Mouse (Mus musculus) kidney, postnatal 4 days (tissue): Measurements from ENCODE around the gene Map3k5.

ENCODE experiments used
- DNase-seq, 2 experiments: peaks; one replicate each; pipeline ENCODE4 v3.0.0; 2021; ENCODE audit warnings: mixed read lengths in 2 of 2

The Map3k5 gene

DNA sequence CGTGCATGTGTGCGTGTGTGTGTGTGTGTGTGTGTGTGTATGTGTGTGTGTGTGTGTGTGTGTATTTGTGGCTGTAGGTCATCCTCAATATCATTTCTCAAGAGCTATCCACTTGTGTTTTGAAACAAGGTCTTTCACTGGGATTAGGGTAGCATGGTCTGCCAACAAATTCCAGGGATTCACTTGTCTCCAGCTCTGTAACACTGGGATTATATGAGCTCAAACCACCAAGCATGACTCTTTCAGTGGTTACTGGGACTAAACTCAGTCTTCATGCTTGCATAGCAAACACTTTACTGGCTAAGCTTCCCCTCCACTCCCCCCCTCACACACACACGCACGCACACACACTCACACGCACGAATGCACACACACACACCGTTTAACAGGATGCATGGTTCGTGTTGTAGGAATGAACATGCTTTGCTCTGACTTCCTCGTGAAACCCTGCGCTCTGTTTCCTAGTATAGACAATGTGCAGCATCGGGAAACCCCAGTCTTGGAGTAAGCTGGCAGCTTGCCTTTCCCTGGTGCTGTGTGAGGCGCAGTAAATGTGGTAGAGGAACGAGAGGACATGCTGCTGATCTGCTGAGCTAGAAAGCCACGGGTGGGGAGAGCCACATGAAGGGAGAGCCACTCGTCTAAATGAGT is 126.2 kb downstream of the Map3k5 start:
- DNase-seq, result peak; percentile 14 to 30

DNA sequence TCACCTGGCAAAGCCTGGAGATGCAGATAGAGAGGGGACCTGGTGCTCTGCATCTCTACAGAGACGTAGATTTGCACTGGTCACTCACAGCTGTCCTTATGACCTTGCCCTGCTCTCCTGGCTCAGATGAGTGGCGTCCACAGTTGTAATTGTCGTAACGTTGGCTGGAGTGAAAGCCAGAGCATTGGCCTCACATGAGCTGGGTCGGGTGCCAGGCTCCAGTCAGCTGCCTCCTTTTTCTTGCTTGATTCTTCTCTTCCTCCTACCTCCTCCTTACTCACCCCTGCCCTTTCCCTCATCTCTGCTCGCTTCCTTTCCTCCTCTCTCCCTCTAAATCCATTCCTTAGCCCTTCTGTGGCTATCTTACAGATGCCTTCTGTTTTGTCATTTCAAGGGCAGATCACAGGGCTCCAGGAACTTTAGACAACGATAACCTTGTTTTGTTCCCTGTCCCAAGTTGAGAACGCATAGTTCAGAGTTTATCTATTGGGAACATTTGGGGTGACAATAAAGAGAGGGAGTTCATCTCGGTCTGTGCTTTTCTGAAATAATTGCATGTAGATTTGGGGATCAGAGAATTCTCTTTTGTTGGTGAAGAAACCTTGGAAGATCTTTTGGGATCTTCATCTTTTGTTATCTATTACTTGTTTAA is 130.4 kb downstream of the Map3k5 start:
- no peak for DNase-seq

- no peak for DNase-seq
Measured at GRCm38 (mm10) chr10:20066069-20066665, 131.9 kb downstream of the Map3k5 start.

- DNase-seq, result no peak
Measured at GRCm38 (mm10) chr10:20069771-20070460, 135.6 kb downstream of the Map3k5 start.

DNA sequence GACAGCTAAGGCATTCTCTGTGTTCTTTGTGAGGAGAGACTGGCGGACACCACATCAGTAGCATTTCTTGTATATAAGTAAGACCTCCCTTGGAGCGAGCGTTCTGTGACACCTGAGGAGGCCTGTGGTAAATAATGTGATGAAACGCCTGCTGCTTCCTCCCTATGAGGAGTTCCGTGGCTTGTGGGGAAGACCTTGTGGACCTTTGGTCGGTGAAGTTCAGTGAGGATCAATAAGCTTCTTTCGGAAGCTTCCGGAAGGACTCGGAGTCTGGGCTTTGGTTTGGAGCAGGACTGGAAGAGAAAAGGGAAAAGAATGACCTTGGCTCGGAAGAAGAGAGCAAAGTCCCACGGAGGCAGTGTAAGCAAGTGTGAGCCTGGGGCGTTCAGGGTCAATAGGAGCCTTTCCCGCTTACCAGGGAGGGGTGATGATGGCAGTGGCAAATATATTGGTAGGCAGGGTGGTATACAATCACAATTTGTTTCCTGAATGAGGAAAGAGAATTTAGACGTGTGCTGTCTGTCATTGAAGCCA is 136.4 kb downstream of the Map3k5 start:
- no peak for DNase-seq

- DNase-seq, result no peak
Measured at GRCm38 (mm10) chr10:20071716-20072115, 137.4 kb downstream of the Map3k5 start.

DNA sequence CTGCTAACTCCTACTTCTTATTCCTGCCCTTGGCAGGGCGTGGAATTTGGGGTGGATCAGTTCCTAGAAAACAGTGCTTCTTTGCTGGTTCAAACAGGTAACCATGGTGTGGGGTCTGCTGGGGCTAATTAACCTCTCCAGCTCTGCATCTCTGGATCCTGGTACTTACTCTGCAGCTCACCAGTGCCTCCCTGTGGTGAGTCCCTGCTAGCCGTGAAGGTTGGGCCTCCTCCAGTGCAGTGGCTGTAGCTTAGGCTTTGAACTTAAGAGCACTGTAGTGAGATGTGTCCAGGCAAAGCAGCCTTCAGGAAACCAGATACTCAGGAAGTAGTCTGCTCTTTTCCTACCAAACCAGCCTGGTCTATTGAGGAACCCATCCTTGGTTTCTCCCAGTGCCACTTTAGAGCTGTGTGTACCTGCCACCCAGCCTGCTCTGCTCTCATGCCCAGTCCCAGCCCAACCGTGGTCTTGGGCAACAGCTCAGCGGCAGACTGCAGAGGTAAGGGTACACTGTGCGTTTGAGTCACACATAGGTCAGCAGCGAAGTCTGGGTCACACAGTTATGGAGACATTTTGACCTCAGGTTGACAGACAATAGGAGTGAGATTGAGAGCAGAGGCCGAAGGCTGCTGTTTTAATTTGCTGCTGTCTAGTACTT is 139.1 kb downstream of the Map3k5 start:
- DNase-seq, result peak; percentile 86 to 89

DNA sequence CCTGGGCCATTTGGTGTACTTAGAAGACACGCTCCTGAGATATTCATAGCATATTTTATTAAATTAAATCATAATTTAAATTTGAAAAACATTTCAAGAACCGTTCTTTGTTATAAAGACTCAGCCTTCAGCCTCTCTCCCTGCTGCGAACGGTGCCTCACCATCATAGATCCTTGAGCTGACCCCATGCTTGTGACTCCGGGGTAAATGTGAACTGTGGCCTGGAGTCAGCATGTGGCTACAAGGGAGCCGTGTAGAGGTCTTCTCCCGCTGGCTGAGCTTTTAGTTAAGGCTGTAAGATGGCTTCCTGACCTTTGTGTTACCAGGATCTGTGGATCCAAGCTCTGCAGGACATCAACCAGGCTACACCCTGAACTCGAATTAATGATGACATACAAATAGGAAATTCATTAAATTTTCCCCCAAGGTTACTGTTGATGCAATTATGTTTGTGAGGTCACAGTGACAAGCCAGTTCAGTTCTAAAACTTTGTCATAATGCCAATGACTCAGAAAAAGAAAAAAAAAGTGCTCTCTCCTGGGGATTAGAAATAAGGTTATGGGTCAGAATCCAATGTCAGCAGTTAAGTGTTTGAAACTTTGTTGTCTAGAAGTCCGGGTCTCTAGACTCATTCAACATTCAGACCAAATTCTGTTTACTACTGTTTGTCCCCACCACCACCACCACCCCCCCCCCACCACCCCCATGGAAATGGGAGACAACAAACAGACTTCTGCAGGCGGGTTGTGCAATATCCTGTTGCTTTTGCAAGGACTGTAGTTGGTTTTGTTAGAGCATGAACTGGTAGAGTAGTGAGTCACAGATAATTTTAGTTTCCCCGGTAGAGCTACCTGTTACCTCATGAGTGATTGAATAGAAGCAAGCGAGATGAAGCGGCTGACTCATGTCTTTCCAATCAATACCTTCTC is 142.5 kb downstream of the Map3k5 start:
- no peak for DNase-seq

DNA sequence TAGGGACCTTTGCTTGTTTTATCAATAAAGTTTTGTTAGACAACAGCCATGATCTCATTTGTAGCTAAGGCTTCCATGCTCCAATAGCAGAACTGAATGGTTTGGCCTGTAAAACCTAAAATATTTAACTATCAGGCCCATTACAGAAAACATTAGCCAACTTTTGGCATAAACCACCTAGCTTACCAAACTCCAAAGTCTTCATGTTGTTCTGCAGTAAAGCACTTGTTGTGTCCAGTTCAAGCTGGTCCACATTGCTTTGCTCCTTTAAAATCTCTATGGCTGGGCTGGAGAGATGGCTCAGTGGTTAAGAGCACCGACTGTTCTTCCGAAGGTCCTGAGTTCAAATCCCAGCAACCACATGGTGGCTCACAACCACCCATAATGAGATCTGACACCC is 144.1 kb downstream of the Map3k5 start:
- DNase-seq, result no peak

- DNase-seq, result no peak
Measured at GRCm38 (mm10) chr10:20087841-20088240, 153.6 kb downstream of the Map3k5 start.

- DNase-seq, result no peak
Measured at GRCm38 (mm10) chr10:20089026-20089425, 154.8 kb downstream of the Map3k5 start.

GRCm38 (mm10) chr10:20090171-20090570 is 155.9 kb downstream of the Map3k5 start:
- DNase-seq, result no peak

DNA sequence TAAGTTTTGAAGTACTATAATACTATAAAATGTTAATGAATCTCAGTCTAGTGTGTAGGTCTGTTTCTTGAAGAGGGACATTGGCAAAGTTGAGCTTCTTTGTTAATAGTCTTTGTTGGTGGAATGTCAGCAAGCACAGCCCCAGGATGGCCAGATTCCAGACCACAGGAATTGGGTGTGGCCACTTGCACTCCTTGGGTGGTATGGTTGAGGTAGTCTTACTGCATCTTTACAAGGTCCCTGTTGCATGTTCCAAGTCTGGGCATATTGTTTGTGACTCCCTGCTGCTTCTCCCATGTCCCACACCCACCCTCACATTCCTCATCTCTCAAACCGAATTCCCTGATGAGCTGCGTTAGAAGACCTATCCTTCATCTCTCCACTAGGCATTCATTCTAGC is 157.1 kb downstream of the Map3k5 start:
- DNase-seq, result no peak

GRCm38 (mm10) chr10:20092371-20092770 is 158.1 kb downstream of the Map3k5 start:
- no peak for DNase-seq

DNA sequence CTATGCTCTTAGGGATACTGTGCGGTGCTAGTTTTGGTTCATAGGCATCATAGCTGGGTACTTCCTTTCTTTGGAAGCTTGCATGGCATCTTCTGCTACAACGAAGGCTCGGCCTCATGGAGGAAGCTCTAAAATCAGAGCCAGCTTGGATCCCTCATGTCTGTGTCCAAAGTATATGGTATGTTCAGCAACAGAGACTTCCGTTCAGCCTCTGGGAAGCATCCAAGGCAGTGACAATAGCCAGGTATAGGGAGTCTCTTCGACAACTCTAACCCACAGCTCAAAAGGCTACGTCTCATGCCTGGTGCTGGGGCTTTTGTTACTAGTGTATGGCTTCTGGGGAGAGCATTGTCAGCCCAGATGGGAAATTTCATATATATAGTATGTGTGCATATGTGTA is 167.2 kb downstream of the Map3k5 start:
- DNase-seq, result no peak

- DNase-seq, result peak in 1 of 2 experiments; percentile 37
Measured at GRCm38 (mm10) chr10:20104271-20104931, 170.1 kb downstream of the Map3k5 start.

DNA sequence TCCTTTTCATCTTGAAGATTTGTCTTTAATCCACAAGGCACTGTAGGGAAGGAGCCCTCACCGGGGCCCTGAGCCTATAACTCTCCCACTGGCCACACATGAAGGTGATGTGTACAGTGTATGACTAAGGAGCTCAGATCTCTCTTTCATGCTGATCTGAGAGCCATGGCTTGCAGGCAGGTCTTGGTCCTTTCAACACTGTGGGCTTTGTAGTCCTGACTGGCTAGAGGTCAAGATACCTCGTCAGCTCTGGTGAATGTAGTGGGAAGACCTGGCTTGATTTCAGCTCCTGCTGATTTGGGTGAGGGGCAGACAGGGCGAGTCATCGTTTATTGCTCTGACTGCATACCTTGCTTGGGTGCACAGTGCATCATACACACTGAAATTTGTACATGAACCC is 171.3 kb downstream of the Map3k5 start:
- no peak for DNase-seq

DNA sequence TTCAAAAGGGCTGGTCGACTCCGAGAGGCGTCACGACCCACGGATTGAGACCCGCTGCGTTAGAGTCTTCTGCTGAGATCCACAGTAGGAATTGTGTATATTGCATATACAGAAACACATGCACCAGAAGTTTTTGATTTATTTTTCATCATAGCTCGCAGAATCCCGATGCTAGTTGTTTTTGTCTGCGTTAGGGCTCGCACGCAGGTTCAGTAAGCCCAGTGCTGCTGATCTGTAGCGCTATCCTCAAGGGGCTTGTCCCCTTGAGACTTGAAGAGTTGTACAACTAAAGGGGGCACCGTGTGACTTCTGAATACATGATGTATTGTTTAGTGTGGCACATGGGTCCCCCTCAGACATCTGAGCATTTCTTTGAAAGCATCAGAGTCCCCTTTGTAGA is 172.8 kb downstream of the Map3k5 start:
- no peak for DNase-seq

- no peak for DNase-seq
Measured at GRCm38 (mm10) chr10:20111508-20111907, 177.2 kb downstream of the Map3k5 start.

GRCm38 (mm10) chr10:20112026-20112973 is 178.0 kb downstream of the Map3k5 start:
- DNase-seq, result no peak
